Mouse (Mus musculus) liver, embryonic 12.5 days (tissue): ENCODE measurements around the gene Ank2. TPM values are rescaled to one million over a fixed set of nuclear protein-coding genes. Genes with fewer than 3 reads are reported as not detected.

Source experiments
- ATAC-seq: fragments of 200-750 bp; cut with Nextera tagmentation; 2 replicates; pipeline ENCODE4 v1.8.0; 2017; ENCODE audit warnings: moderate number of reproducible peaks, mild to moderate bottlenecking, moderate library complexity
- H3K27ac ChIP-seq: fragments of 300-500 bp; sonication (generic); 2 replicates; pipeline ENCODE4 v1.5.1; 2016; ENCODE audit warnings: mild to moderate bottlenecking
- H3K27me3 ChIP-seq: fragments of 300-500 bp; sonication (generic); replicated peaks from 2 replicates; pipeline ENCODE4 v1.6.1; 2016; ENCODE audit warnings: mild to moderate bottlenecking, moderate library complexity
- H3K36me3 ChIP-seq: fragments of 300-500 bp; sonication (generic); 2 replicates; pipeline ENCODE4 v1.6.1; 2016; ENCODE audit warnings: mild to moderate bottlenecking, moderate library complexity
- H3K4me1 ChIP-seq: fragments of 300-500 bp; sonication (generic); 2 replicates; pipeline ENCODE4 v1.6.1; 2016
- H3K4me2 ChIP-seq: fragments of 300-500 bp; sonication (generic); 2 replicates; pipeline ENCODE4 v1.6.1; 2016; ENCODE audit warnings: mild to moderate bottlenecking, moderate library complexity
- H3K4me3 ChIP-seq: fragments of 300-500 bp; sonication (generic); 2 replicates; pipeline ENCODE4 v1.5.1; 2016; ENCODE audit warnings: mild to moderate bottlenecking, moderate library complexity
- H3K9ac ChIP-seq: fragments of 300-500 bp; sonication (generic); 2 replicates; pipeline ENCODE4 v1.6.1; 2016; ENCODE audit warnings: mild to moderate bottlenecking, moderate library complexity
- H3K9me3 ChIP-seq: fragments of 300-500 bp; sonication (generic); replicated peaks from 2 replicates; pipeline ENCODE4 v1.6.1; 2016; ENCODE audit warnings: mild to moderate bottlenecking, moderate library complexity
- WGBS: fragments of 180-500 bp; shearing (Covaris S2); methylation state at CpG from one replicate; pipeline ENCODE4 v1.1.7; 2016; ENCODE audit not compliant: insufficient replicate concordance; 5-methylcytosine and 5-hydroxymethylcytosine counted together
- polyA plus RNA-seq: library from polyadenylated mRNA; unstranded; fragments of >200 nt; fragmentation: Nextera tagmentation; extraction: Ambion mirVana; gene quantifications from 2 replicates; pipeline ENCODE4 v1.2.1, GENCODE M21; 2016

Gene Ank2
- polyA plus RNA-seq, 1 experiment from 2014 or later, result 9.0 TPM

DNA sequence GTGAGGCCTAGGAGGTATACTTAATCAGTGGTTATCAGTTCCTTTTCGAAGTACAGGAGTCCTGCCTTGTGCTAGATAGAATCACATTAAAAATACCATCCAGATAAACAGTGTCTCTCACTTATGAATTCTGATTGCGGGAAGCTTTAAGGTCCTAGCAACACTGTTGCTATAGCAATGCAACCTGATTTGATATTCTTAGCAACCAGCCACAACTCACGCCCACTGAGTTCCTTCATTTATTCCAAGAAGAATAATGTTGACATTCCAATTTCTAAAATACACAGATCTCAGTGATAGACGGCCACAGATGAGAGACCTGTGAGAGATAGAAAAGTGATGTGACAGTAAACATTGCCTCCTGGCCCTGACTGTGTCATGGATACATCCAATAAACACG lies 233.4 kb downstream of the Ank2 start:
- Histone ChIP-seq H3K9me3 (no peaks in the 10 kb centered on the region), H3K4me1 (no peaks in the 10 kb centered on the region), H3K4me3 (no peak overlapping the region), H3K36me3 (no peaks in the 10 kb centered on the region), H3K27ac (no peak overlapping the region), H3K4me2 (no peak overlapping the region), H3K27me3 (no peaks in the 10 kb centered on the region), H3K9ac (no peak overlapping the region)
- WGBS, result 63% methylated on average over 5 of the region's 5 CpGs
- ATAC-seq, result no peak

GRCm38 (mm10) chr3:127265182-127265581 lies 234.0 kb downstream of the Ank2 start:
- Histone ChIP-seq H3K9ac (no peak overlapping the region), H3K4me2 (no peak overlapping the region), H3K4me1 (no peaks in the 10 kb centered on the region), H3K36me3 (no peaks in the 10 kb centered on the region), H3K9me3 (no peaks in the 10 kb centered on the region), H3K4me3 (no peak overlapping the region), H3K27me3 (no peaks in the 10 kb centered on the region), H3K27ac (no peak overlapping the region)
- ATAC-seq, result no peak
- 53% methylated on average over 3 of the region's 3 CpGs for WGBS

GRCm38 (mm10) chr3:127260786-127261166 lies 238.4 kb downstream of the Ank2 start:
- H3K9ac ChIP-seq, result no peak overlapping the region
- no peak overlapping the region for H3K4me2 ChIP-seq

DNA sequence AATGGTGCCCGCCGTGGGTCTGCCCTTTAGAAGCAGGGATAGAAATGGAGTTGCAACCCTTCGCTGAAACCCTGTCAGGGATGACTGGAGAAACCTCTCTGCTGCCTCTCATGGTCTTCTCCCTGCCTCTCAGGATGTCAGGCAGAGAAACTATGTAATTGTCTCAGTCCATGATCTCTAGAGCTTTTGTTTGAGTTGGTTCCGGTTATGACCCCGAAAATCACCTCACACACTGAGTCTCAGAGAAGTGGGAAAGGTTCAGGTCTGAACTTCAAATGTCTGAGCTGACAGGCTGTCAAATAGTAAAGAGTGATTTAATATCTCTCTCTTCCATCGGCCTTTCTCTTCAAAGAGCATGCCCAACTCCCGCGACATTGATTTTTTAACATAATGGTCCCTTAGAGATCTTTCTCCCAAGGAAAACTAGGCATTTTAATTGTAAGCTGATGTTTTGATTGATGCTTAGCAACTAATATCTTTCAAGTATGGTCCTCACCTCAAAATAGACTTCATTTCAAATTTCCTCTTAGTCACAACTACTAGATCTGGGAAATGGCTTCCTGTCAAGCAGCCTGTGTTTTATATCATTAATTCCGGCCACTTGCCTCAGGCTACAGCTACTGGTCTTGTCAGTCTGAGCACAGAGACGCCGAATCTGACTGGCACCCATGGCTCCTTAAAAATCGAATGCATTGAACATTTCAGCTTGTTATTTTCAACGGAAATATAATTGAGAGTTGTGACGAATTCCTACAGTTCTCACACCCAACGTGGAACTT lies 239.0 kb downstream of the Ank2 start:
- no peak overlapping the region for H3K4me3 ChIP-seq
- H3K36me3 ChIP-seq, result no peaks in the 10 kb centered on the region
- H3K9me3 ChIP-seq, result no peaks in the 10 kb centered on the region
- no peak overlapping the region for H3K4me2 ChIP-seq
- no peaks in the 10 kb centered on the region for H3K4me1 ChIP-seq
- no peak for ATAC-seq
- H3K9ac ChIP-seq, result no peak overlapping the region
- 70% methylated on average over 15 of the region's 15 CpGs for WGBS
- no peaks in the 10 kb centered on the region for H3K27me3 ChIP-seq
- H3K27ac ChIP-seq, result no peak overlapping the region

More at GRCm38 (mm10) chr3:127260786-127261166, 238.4 kb downstream of the Ank2 start:
- H3K27me3 ChIP-seq, result no peaks in the 10 kb centered on the region
- H3K4me3 ChIP-seq, result no peak overlapping the region
- 73% methylated on average over 7 of the region's 7 CpGs for WGBS
- no peaks in the 10 kb centered on the region for H3K36me3 ChIP-seq
- H3K27ac ChIP-seq, result no peak overlapping the region
- no peaks in the 10 kb centered on the region for H3K9me3 ChIP-seq
- no peaks in the 10 kb centered on the region for H3K4me1 ChIP-seq
- ATAC-seq, result no peak

DNA sequence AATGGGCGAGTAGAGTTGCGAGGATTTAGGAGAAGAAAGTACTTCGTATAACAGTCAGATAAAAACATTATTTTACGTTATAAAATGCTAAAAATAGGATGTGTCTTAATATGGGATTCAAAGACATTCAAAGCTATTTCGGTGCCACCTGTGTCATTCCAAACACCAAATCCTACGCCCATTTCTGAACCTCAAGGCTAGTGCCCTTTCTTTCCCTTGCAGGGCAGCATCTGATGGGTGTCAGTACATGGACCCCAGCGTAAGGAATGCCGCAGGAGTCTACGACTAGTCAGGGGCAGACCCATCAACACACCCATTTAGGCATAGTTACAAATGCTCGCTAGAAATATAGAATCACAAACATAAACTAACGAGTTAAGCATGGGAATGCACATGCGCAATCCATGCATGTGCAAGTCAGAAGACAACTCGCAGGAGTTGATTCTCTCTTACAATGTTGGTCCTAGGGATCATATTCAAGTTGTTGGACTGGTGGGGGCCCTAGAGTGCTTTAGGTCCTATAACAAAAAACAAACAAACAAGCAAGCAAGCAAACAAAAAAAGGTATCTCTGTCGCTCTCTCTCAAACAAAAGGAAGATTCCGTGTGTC lies 240.6 kb downstream of the Ank2 start:
- Histone ChIP-seq H3K27me3 (no peaks in the 10 kb centered on the region), H3K4me2 (0 out of 2 replicates have a peak overlapping the region, but pooled peaks have one; percentile 15), H3K4me1 (no peaks in the 10 kb centered on the region), H3K27ac (no peak overlapping the region), H3K36me3 (no peaks in the 10 kb centered on the region), H3K9ac (no peak overlapping the region), H3K9me3 (no peaks in the 10 kb centered on the region), H3K4me3 (no peak overlapping the region)
- 42% methylated on average over 15 of the region's 15 CpGs for WGBS
- no peak for ATAC-seq

DNA sequence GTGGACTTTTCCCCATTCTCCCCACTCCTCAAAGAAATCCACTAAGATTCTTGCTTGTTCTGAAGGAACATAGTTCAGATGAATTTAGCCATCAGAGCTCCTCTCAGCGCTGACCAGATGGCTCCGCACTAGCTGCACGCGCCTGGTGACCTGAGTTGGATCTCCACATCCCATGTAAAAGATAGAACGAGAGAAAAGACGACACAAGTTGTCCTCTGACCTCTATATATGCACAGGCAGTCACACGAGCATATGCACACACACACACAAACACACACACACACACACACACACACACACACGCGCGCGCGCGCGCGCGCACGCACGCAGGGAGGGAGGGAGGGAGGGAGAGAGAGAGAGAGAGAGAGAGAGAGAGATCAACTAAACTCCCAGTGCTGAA lies 241.2 kb downstream of the Ank2 start:
- no peak overlapping the region for H3K9ac ChIP-seq
- H3K4me2 ChIP-seq, result peak overlapping the region; percentile 48
- no peak for ATAC-seq

GRCm38 (mm10) chr3:127257279-127257925 lies 241.7 kb downstream of the Ank2 start:
- Histone ChIP-seq H3K4me1 (no peaks in the 10 kb centered on the region), H3K4me3 (peak overlapping the region; percentile 25), H3K27me3 (no peaks in the 10 kb centered on the region), H3K36me3 (no peaks in the 10 kb centered on the region), H3K9me3 (no peaks in the 10 kb centered on the region), H3K4me2 (peak overlapping the region; percentile 48), H3K9ac (no peak overlapping the region), H3K27ac (no peak overlapping the region)
- peak; percentile 55; the same call in 1 of the 2 replicates for ATAC-seq
- WGBS, result 7% methylated on average over 13 of the region's 13 CpGs

More for the DNA sequence above, 241.2 kb downstream of the Ank2 start:
- no peaks in the 10 kb centered on the region for H3K4me1 ChIP-seq
- H3K36me3 ChIP-seq, result no peaks in the 10 kb centered on the region
- no peaks in the 10 kb centered on the region for H3K9me3 ChIP-seq
- WGBS, result 2% methylated on average over 7 of the region's 18 CpGs
- H3K27me3 ChIP-seq, result no peaks in the 10 kb centered on the region
- H3K4me3 ChIP-seq, result peak overlapping the region; percentile 25
- no peak overlapping the region for H3K27ac ChIP-seq

DNA sequence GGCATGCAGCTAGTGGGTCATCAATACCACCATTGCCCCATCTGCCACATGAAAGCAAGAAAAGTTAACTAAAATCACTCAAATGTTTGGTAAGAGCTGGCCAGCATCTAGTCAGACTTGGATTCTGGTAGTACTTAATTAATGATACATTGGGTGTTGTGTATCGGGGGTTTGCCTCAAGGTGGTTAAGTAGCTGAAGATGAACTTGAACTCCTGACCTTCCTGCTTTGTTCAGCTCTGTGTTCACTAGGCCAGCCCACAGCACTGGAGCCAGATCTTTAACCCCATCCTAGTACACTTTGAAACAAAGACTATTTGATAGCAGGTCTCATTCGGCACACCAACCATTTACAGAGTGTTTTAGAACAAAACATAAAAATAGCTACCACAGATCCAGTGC lies 242.5 kb downstream of the Ank2 start:
- 69% methylated on average over 2 of the region's 2 CpGs for WGBS
- Histone ChIP-seq H3K36me3 (no peaks in the 10 kb centered on the region), H3K4me3 (no peak overlapping the region), H3K9me3 (no peaks in the 10 kb centered on the region), H3K27me3 (no peaks in the 10 kb centered on the region), H3K4me2 (no peak overlapping the region), H3K27ac (no peak overlapping the region), H3K4me1 (no peaks in the 10 kb centered on the region), H3K9ac (no peak overlapping the region)
- no peak for ATAC-seq

GRCm38 (mm10) chr3:127250930-127251329 lies 248.2 kb downstream of the Ank2 start:
- Histone ChIP-seq H3K4me2 (no peak overlapping the region), H3K4me3 (no peak overlapping the region), H3K9me3 (no peaks in the 10 kb centered on the region), H3K27me3 (no peaks in the 10 kb centered on the region), H3K9ac (no peak overlapping the region), H3K4me1 (no peaks in the 10 kb centered on the region), H3K27ac (no peak overlapping the region), H3K36me3 (no peaks in the 10 kb centered on the region)
- ATAC-seq, result no peak
- 63% methylated on average over 5 of the region's 5 CpGs for WGBS

DNA sequence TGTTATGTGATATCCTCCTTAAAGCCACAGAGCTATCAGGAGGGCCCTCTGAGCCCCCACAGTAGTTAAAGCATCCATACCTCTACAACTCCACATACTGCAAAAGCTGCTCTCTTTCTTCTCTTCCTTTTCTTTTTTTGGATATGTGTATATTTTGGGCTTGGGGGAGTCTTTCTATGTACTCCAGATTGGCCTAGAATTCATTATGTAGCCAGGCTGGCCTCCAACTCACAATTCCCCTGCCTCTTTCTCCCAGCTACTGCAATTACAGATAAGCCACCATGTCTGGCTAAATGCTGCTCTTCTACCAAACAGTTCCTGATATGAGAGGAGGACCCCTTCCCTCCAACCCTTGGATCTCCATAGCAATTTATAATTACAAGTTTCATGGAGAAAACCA lies 250.5 kb downstream of the Ank2 start:
- H3K9me3 ChIP-seq, result no peaks in the 10 kb centered on the region
- H3K4me2 ChIP-seq, result no peak overlapping the region
- H3K9ac ChIP-seq, result no peak overlapping the region
- no peak overlapping the region for H3K27ac ChIP-seq
- no peaks in the 10 kb centered on the region for H3K27me3 ChIP-seq
- no peak for ATAC-seq
- no peaks in the 10 kb centered on the region for H3K36me3 ChIP-seq
- no peak overlapping the region for H3K4me3 ChIP-seq
- H3K4me1 ChIP-seq, result no peaks in the 10 kb centered on the region

DNA sequence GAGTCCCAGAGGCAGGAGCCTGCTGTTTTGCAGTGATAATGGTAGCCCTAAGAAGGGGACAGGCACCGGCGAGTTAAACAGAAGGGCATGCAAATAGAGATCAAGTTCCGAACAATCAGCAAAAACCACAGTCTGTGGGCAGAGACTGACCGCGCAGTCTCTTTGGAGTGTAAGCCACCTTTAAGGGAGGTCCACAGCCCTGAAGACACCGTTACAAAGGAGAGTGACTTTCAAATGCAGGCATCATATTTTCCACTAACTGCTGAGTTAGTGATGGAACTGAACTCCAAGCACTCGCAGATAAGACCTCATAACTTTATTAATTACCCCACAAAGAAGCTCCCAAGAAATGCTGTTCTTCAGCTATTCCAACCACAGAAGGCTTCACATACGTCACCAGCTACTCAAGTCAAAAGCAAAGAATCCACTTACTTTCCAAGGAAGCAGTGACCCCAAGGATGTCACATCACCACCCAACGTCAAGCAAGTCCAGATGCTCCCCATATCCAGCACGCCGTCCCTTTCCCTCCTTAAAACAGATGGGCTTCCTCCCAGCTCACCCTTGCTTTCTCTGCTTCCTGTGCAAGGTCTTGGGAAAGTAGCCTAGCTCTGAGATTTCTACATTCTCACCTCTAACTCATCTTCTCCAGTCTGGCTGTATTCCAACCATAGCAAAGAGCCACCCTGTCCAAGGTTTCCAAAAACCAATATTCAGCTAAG lies 252.0 kb downstream of the Ank2 start:
- WGBS, result 53% methylated on average over 11 of the region's 11 CpGs

More for the DNA sequence above, 252.0 kb downstream of the Ank2 start:
- no peak overlapping the region for H3K4me3 ChIP-seq
- no peaks in the 10 kb centered on the region for H3K27me3 ChIP-seq
- no peaks in the 10 kb centered on the region for H3K9me3 ChIP-seq
- H3K27ac ChIP-seq, result no peak overlapping the region
- no peaks in the 10 kb centered on the region for H3K36me3 ChIP-seq
- no peak for ATAC-seq
- no peak overlapping the region for H3K9ac ChIP-seq
- H3K4me2 ChIP-seq, result no peak overlapping the region
- H3K4me1 ChIP-seq, result no peaks in the 10 kb centered on the region
